Mouse (Mus musculus) neural tube, postnatal 0 days (tissue): Measurements from ENCODE around the gene Olfr930. TPM values are rescaled to one million over a fixed set of nuclear protein-coding genes. Genes with fewer than 3 reads are reported as not detected.

Source experiments
- polyA plus RNA-seq: library from polyadenylated mRNA; unstranded; fragments of >200 nt; fragmentation: Nextera tagmentation; extraction: Ambion mirVana; gene quantifications from 2 replicates; pipeline ENCODE4 v1.2.1, GENCODE M21; 2015

Gene Olfr930
- not detected in 2 replicates for polyA plus RNA-seq

GRCm38 (mm10) chr9:38929509-38929908 lies at the start of gene Olfr930:
Gene Olfr930 (plus strand): TSS chr9:38929809.

GRCm38 (mm10) chr9:38972013-38972412 lies 42.4 kb downstream of the Olfr930 start, which contains the start of gene Olfr933:
Gene Olfr933 (plus strand): TSS chr9:38972313.

Other genes with a start within 250 kb of the Olfr930 start
- not detected in 2 replicates for gene Olfr919, start 226.1 kb upstream of the Olfr930 start, polyA plus RNA-seq
- 11.2 and 13.3 TPM in 2 replicates for gene Vwa5a, start 211.5 kb upstream of the Olfr930 start, polyA plus RNA-seq
- 0.05 TPM in 1 of 2 replicates, not detected in the other for gene Olfr920, start 177.5 kb upstream of the Olfr930 start, polyA plus RNA-seq
- not detected in 2 replicates for gene Olfr921, start 156.7 kb upstream of the Olfr930 start, polyA plus RNA-seq
- not detected in 2 replicates for gene Olfr922, start 115.2 kb upstream of the Olfr930 start, polyA plus RNA-seq
- gene Olfr923, start 103.3 kb upstream of the Olfr930 start, polyA plus RNA-seq, result not detected in 2 replicates
- not detected in 2 replicates for gene Olfr924, start 85.4 kb upstream of the Olfr930 start, polyA plus RNA-seq
- not detected in 2 replicates for gene Olfr26, start 74.7 kb upstream of the Olfr930 start, polyA plus RNA-seq
- not detected in 2 replicates for gene Olfr926, start 52.7 kb upstream of the Olfr930 start, polyA plus RNA-seq
- gene Olfr933, start 42.5 kb downstream of the Olfr930 start, polyA plus RNA-seq, result not detected in 2 replicates
- not detected in 2 replicates for gene Olfr934, start 58.5 kb downstream of the Olfr930 start, polyA plus RNA-seq
- not detected in 2 replicates for gene Olfr935, start 69.9 kb downstream of the Olfr930 start, polyA plus RNA-seq
- gene Olfr146, start 93.6 kb downstream of the Olfr930 start, polyA plus RNA-seq, result not detected in 2 replicates
- gene Olfr937, start 135.1 kb downstream of the Olfr930 start, polyA plus RNA-seq, result not detected in 2 replicates
- gene Olfr938, start 149.1 kb downstream of the Olfr930 start, polyA plus RNA-seq, result not detected in 2 replicates
- not detected in 2 replicates for gene Olfr27, start 198.3 kb downstream of the Olfr930 start, polyA plus RNA-seq
- not detected in 2 replicates for gene Olfr943, start 236.5 kb downstream of the Olfr930 start, polyA plus RNA-seq